Mouse (Mus musculus): ENCODE results near the gene Olfr447. TPM values are rescaled to one million over a fixed set of nuclear protein-coding genes. Genes with fewer than 3 reads are reported as not detected.

The Olfr447 gene
- polyA plus RNA-seq (2015; fragmentation: Nextera tagmentation; extraction: Ambion mirVana), result not detected in 2 replicates

GRCm38 (mm10) chr6:42908578-42908977, at the start of gene Olfr447:
Gene Olfr447, plus strand, starts transcription at chr6:42908878.
- no peaks in the 10 kb centered on the region for H3K4me1 ChIP-seq (replicated peaks)
- H3K27ac ChIP-seq (replicated peaks), result no peak within 1 kb of the TSS
- H3K9me3 ChIP-seq, result no peaks in the 10 kb centered on the region
- ATAC-seq (ENCODE audit: low read depth), result no peak
- no peak within 1 kb of the TSS for H3K9ac ChIP-seq
- H3K27me3 ChIP-seq, result no peaks in the 10 kb centered on the region
- H3K36me3 ChIP-seq, result no peaks in the 10 kb centered on the region
- no peak within 1 kb of the TSS for H3K4me2 ChIP-seq
- no peak within 1 kb of the TSS for H3K4me3 ChIP-seq

DNA sequence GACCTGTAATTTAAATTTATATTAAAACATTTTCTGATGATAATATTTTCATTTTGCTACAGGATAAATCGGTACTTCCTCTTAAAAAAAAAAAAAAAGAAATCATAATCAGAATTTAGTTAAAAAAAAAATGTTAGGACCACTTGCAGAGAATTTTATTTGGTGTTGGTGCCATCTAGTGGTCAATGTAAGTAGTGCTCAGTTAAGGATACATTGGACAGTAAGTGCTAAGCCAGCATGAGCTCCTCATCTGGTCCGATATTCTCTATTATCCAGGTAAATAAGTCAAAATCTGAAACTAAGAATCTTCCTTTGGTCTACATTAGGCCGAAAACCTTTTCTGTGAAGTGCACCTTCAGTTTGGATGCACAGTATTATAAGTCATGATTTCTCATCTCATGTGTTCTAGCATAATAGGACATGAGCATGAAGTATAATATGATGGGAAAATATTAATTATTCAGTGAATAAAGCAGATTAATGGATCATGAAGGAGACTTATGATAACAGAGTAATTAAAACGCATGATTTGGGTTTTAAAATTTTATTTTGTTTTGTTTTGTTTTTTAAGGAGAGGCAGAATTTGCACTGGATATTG, 48.4 kb upstream of the Olfr447 start:
- Histone ChIP-seq H3K4me2 (no peak overlapping the region), H3K9ac (no peak overlapping the region), H3K4me3 (no peak overlapping the region), H3K9me3 (no peaks in the 10 kb centered on the region), H3K36me3 (no peaks in the 10 kb centered on the region), H3K4me1 (replicated peaks) (no peaks in the 10 kb centered on the region), H3K27me3 (no peaks in the 10 kb centered on the region), H3K27ac (replicated peaks) (no peak overlapping the region)
- ATAC-seq (ENCODE audit: low read depth), result no peak; the same call in 1 of the 2 replicates
- 10% methylated on average over 4 of the region's 4 CpGs for WGBS

DNA sequence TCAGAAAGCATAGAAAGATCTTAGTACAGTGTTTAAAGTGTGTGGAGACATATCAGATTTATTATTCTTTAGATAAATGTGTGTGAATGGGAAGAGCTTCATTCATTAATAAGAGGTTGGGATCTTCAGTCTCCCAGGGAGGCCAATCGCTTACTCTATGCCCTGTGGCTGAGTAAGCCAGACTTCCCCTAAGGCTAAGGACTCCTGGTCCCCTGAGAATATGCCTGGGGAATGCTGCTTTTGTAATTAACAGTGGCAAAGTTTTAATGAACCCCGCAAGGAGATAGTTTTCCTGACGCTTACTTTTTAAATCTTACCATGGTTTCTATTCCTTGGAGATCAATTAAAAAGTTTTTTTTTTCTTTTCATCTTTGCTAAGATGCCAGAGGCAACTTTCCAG, 39.0 kb upstream of the Olfr447 start:
- H3K36me3 ChIP-seq, result no peaks in the 10 kb centered on the region
- H3K27ac ChIP-seq (replicated peaks), result no peak overlapping the region
- no peaks in the 10 kb centered on the region for H3K4me1 ChIP-seq (replicated peaks)
- 73% methylated on average over 3 of the region's 3 CpGs for WGBS
- H3K4me2 ChIP-seq, result no peak overlapping the region
- no peak for ATAC-seq (ENCODE audit: low read depth)
- no peak overlapping the region for H3K9ac ChIP-seq
- no peaks in the 10 kb centered on the region for H3K9me3 ChIP-seq
- H3K4me3 ChIP-seq, result no peak overlapping the region
- no peaks in the 10 kb centered on the region for H3K27me3 ChIP-seq

- no peak overlapping the region for H3K27ac ChIP-seq (replicated peaks)
Measured at GRCm38 (mm10) chr6:42876323-42876722, 32.4 kb upstream of the Olfr447 start.

DNA sequence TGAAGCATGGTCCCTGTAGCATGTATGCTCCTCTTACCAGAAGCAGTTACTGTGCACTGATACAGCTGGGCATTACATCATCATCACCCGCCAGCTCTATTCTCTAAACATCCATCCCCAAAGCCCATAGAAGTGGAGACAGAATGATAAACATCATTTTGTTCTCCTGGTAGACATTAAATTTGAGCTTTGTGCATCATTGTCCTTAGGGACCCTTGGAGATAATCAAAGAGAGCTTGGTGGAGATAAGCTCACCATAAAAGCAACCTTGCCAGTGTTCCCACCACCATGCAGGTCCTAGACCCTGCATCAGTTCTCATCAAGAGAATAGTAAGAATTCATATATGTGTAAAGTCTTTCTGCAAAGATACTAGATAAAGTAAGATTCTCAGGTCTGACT, 18.5 kb upstream of the Olfr447 start, which contains the start of gene Olfr448:
Olfr448 (plus strand) TSS at position 301 of the 400 bp plus-strand sequence.
- WGBS, result 86% methylated on average over 1 of the region's 1 CpGs
- H3K9ac ChIP-seq, result no peak within 1 kb of the TSS
- H3K4me1 ChIP-seq (replicated peaks), result no peaks in the 10 kb centered on the region
- no peaks in the 10 kb centered on the region for H3K9me3 ChIP-seq
- H3K4me2 ChIP-seq, result no peak within 1 kb of the TSS
- no peak within 1 kb of the TSS for H3K4me3 ChIP-seq
- ATAC-seq (ENCODE audit: low read depth), result no peak
- H3K27ac ChIP-seq (replicated peaks), result no peak within 1 kb of the TSS
- no peaks in the 10 kb centered on the region for H3K27me3 ChIP-seq
- H3K36me3 ChIP-seq, result no peaks in the 10 kb centered on the region

More at GRCm38 (mm10) chr6:42876323-42876722, 32.4 kb upstream of the Olfr447 start:
- Histone ChIP-seq H3K9me3 (no peaks in the 10 kb centered on the region), H3K4me1 (replicated peaks) (no peaks in the 10 kb centered on the region), H3K4me2 (no peak overlapping the region), H3K27me3 (no peaks in the 10 kb centered on the region), H3K36me3 (no peaks in the 10 kb centered on the region), H3K4me3 (no peak overlapping the region), H3K9ac (no peak overlapping the region)
- no peak for ATAC-seq (ENCODE audit: low read depth)

- H3K4me1 ChIP-seq (replicated peaks), result no peaks in the 10 kb centered on the region
- no peaks in the 10 kb centered on the region for H3K36me3 ChIP-seq
- no peaks in the 10 kb centered on the region for H3K9me3 ChIP-seq
- H3K4me3 ChIP-seq, result no peak overlapping the region
- no peak overlapping the region for H3K27ac ChIP-seq (replicated peaks)
- no peaks in the 10 kb centered on the region for H3K27me3 ChIP-seq
- H3K9ac ChIP-seq, result no peak overlapping the region
- ATAC-seq (ENCODE audit: low read depth), result no peak
- WGBS, result 23% methylated on average over 1 of the region's 1 CpGs
- H3K4me2 ChIP-seq, result no peak overlapping the region
Measured at GRCm38 (mm10) chr6:42900345-42900744, 8.3 kb upstream of the Olfr447 start.

DNA sequence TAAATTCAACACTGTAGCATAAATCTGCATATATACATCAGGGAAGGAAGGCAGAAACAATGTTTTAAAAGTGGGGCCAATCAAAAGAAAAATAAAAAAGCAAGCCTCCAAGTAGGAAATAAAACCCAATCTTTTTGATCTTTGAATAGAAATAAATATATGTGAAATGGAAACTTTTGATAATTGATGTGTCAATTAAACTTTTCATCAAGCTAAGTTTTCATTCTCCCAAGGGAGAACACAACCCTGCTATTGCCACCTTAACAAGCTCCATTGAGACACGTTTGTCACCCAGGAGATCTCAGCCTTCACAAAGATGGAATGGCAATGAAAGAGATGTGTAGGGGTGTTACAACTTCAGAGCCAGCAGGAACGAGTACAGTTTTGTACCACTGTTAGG, 12.4 kb downstream of the Olfr447 start, which contains the start of gene Olfr446:
Olfr446 (plus strand) TSS at position 301 of the 400 bp plus-strand sequence.
- no peak within 1 kb of the TSS for H3K4me2 ChIP-seq
- no peak for ATAC-seq (ENCODE audit: low read depth)
- no peaks in the 10 kb centered on the region for H3K36me3 ChIP-seq
- H3K27ac ChIP-seq (replicated peaks), result no peak within 1 kb of the TSS
- H3K27me3 ChIP-seq, result no peaks in the 10 kb centered on the region
- WGBS, result 71% methylated on average over 2 of the region's 2 CpGs
- H3K4me3 ChIP-seq, result no peak within 1 kb of the TSS
- no peaks in the 10 kb centered on the region for H3K4me1 ChIP-seq (replicated peaks)
- no peak within 1 kb of the TSS for H3K9ac ChIP-seq
- H3K9me3 ChIP-seq, result no peaks in the 10 kb centered on the region

GRCm38 (mm10) chr6:42948767-42949166, 40.1 kb downstream of the Olfr447 start, which contains the start of gene Olfr444:
Gene Olfr444, plus strand, starts transcription at chr6:42949067.
- peaks cover 5% of the 10 kb centered on the region; the same call in 1 of the 2 replicates for H3K9me3 ChIP-seq
- H3K27me3 ChIP-seq, result no peaks in the 10 kb centered on the region
- 76% methylated on average over 1 of the region's 1 CpGs for WGBS
- no peaks in the 10 kb centered on the region for H3K4me1 ChIP-seq (replicated peaks)
- no peak within 1 kb of the TSS for H3K4me3 ChIP-seq
- no peak for ATAC-seq (ENCODE audit: low read depth)
- no peak within 1 kb of the TSS for H3K9ac ChIP-seq
- H3K4me2 ChIP-seq, result no peak within 1 kb of the TSS
- H3K36me3 ChIP-seq, result no peaks in the 10 kb centered on the region
- no peak within 1 kb of the TSS for H3K27ac ChIP-seq (replicated peaks)

Other genes starting within 250 kb of the Olfr447 start
- gene Tcaf1, start 198.8 kb upstream of the Olfr447 start, polyA plus RNA-seq (2015; fragmentation: Nextera tagmentation; extraction: Ambion mirVana), result 203 and 209 TPM in 2 replicates
- gene Olfr453, start 169.5 kb upstream of the Olfr447 start, polyA plus RNA-seq (2015; fragmentation: Nextera tagmentation; extraction: Ambion mirVana), result not detected in 2 replicates
- gene Olfr38, start 152.5 kb upstream of the Olfr447 start, polyA plus RNA-seq (2015; fragmentation: Nextera tagmentation; extraction: Ambion mirVana), result not detected in 2 replicates
- gene Olfr452, start 123.8 kb upstream of the Olfr447 start, polyA plus RNA-seq (2015; fragmentation: Nextera tagmentation; extraction: Ambion mirVana), result not detected in 2 replicates
- not detected in 2 replicates for gene Olfr450, start 96.9 kb upstream of the Olfr447 start, polyA plus RNA-seq (2015; fragmentation: Nextera tagmentation; extraction: Ambion mirVana)
- not detected in 2 replicates for gene Olfr449, start 74.5 kb upstream of the Olfr447 start, polyA plus RNA-seq (2015; fragmentation: Nextera tagmentation; extraction: Ambion mirVana)
- gene Olfr448, start 18.4 kb upstream of the Olfr447 start, polyA plus RNA-seq (2015; fragmentation: Nextera tagmentation; extraction: Ambion mirVana), result not detected in 2 replicates
- gene Olfr446, start 12.5 kb downstream of the Olfr447 start, polyA plus RNA-seq (2015; fragmentation: Nextera tagmentation; extraction: Ambion mirVana), result not detected in 2 replicates
- gene Olfr444, start 40.2 kb downstream of the Olfr447 start, polyA plus RNA-seq (2015; fragmentation: Nextera tagmentation; extraction: Ambion mirVana), result not detected in 2 replicates
- gene Olfr441, start 197.5 kb downstream of the Olfr447 start, polyA plus RNA-seq (2015; fragmentation: Nextera tagmentation; extraction: Ambion mirVana), result not detected in 2 replicates
- gene Olfr237-ps1, start 237.7 kb downstream of the Olfr447 start, polyA plus RNA-seq (2015; fragmentation: Nextera tagmentation; extraction: Ambion mirVana), result not detected in 2 replicates

Data from neural tube, embryonic 13.5 days (tissue).